Mouse (Mus musculus): ENCODE measurements around the gene Phf14. TPM values are rescaled to one million over a fixed set of nuclear protein-coding genes. Genes with fewer than 3 reads are reported as not detected.
"Not testable (repeated sequence)": the region's sequence is repeated elsewhere in the genome, so short reads cannot be mapped to it uniquely, and the experiment has no call there.

Phf14 gene
- total RNA-seq (2021): 10 to 100 TPM; 22.1 to 24.4 TPM
- long read RNA-seq, experiment 1, partial matches to known transcripts: 9 of 17 reads
- long read RNA-seq, experiment 1, other reads (novel, unspliced or antisense): 8 of 17 reads
- long read RNA-seq, experiment 2, partial matches to known transcripts: 9 of 20 reads
- long read RNA-seq, experiment 2, other reads (novel, unspliced or antisense): 11 of 20 reads

GRCm38 (mm10) chr6:11907269-11908032 is at the start of gene Phf14, which contains the start of gene Ndufa4:
Gene Phf14, plus strand, starts transcription at chr6:11907809.
Gene Ndufa4, minus strand, starts transcription at chr6:11907497.
- peak; percentile 91 for DNase-seq

- DNase-seq: not testable (repeated sequence)
Observed at GRCm38 (mm10) chr6:11875364-11875763, 32.2 kb upstream of the Phf14 start.

- DNase-seq: no peak
Observed at GRCm38 (mm10) chr6:11900809-11901310, 6.7 kb upstream of the Phf14 start.

- DNase-seq: no peak
Observed at GRCm38 (mm10) chr6:11906890-11907268, 730 bp upstream of the Phf14 start.

GRCm38 (mm10) chr6:11908170-11908569 is 561 bp downstream of the Phf14 start:
- no peak for DNase-seq

- DNase-seq: peak; percentile 83
Observed at GRCm38 (mm10) chr6:11925496-11926041, 18.0 kb downstream of the Phf14 start.

GRCm38 (mm10) chr6:11926082-11926595 is 18.5 kb downstream of the Phf14 start:
- DNase-seq: peak; percentile 13

GRCm38 (mm10) chr6:11927485-11927884 is 19.9 kb downstream of the Phf14 start:
- no peak for DNase-seq

- DNase-seq: no peak
Observed at GRCm38 (mm10) chr6:11933403-11933802, 25.8 kb downstream of the Phf14 start.

GRCm38 (mm10) chr6:11940895-11941294 is 33.3 kb downstream of the Phf14 start:
- DNase-seq: no peak

- DNase-seq: no peak
Observed at GRCm38 (mm10) chr6:11942089-11942488, 34.5 kb downstream of the Phf14 start.

- DNase-seq: no peak
Observed at GRCm38 (mm10) chr6:11948100-11948499, 40.5 kb downstream of the Phf14 start.

GRCm38 (mm10) chr6:11960172-11960571 is 52.6 kb downstream of the Phf14 start:
- DNase-seq: no peak

GRCm38 (mm10) chr6:11993782-11994181 is 86.2 kb downstream of the Phf14 start:
- no peak for DNase-seq

- no peak for DNase-seq
Observed at GRCm38 (mm10) chr6:11998576-11998975, 91.0 kb downstream of the Phf14 start.

- DNase-seq: no peak
Observed at GRCm38 (mm10) chr6:11999506-11999905, 91.9 kb downstream of the Phf14 start.

- no peak for DNase-seq
Observed at GRCm38 (mm10) chr6:12005455-12005854, 97.8 kb downstream of the Phf14 start.

- DNase-seq: no peak
Observed at GRCm38 (mm10) chr6:12006001-12006400, 98.4 kb downstream of the Phf14 start.

- DNase-seq: no peak
Observed at GRCm38 (mm10) chr6:12012103-12012502, 104.5 kb downstream of the Phf14 start.

- no peak for DNase-seq
Observed at GRCm38 (mm10) chr6:12014035-12014434, 106.4 kb downstream of the Phf14 start.

- no peak for DNase-seq
Observed at GRCm38 (mm10) chr6:12014733-12015132, 107.1 kb downstream of the Phf14 start.

- no peak for DNase-seq
Observed at GRCm38 (mm10) chr6:12019736-12020135, 112.1 kb downstream of the Phf14 start.

GRCm38 (mm10) chr6:12020156-12020555 is 112.5 kb downstream of the Phf14 start:
- no peak for DNase-seq

Measured in gastrocnemius, postnatal 25 days (tissue).